Mouse (Mus musculus): ENCODE measurements around the gene Grik5. TPM values are rescaled to one million over a fixed set of nuclear protein-coding genes. Genes with fewer than 3 reads are reported as not detected.

Grik5 gene
- polyA plus RNA-seq, 1 experiment, result 175 TPM

GRCm38 (mm10) chr7:25010090-25010913, 61.8 kb downstream of the Grik5 start:
- no peak for TF ChIP-seq GATA1 (IDR thresholded peaks at IDR 0.05; ENCODE audit: low read length)

- TF ChIP-seq GATA1 (IDR thresholded peaks at IDR 0.05; ENCODE audit: low read length), result no peak
These were observed 62.9 kb downstream of the Grik5 start for GRCm38 (mm10) chr7:25009099-25009700.

- no peak for TF ChIP-seq GATA1 (IDR thresholded peaks at IDR 0.05; ENCODE audit: low read length)
These were observed 63.5 kb downstream of the Grik5 start for GRCm38 (mm10) chr7:25008635-25009034.

- TF ChIP-seq GATA1 (IDR thresholded peaks at IDR 0.05; ENCODE audit: low read length), result no peak
These were observed 64.4 kb downstream of the Grik5 start for GRCm38 (mm10) chr7:25007609-25008374.

GRCm38 (mm10) chr7:25006586-25007364, 65.4 kb downstream of the Grik5 start:
- no peak for TF ChIP-seq GATA1 (IDR thresholded peaks at IDR 0.05; ENCODE audit: low read length)

GRCm38 (mm10) chr7:25006171-25006570, 66.0 kb downstream of the Grik5 start:
- TF ChIP-seq GATA1 (IDR thresholded peaks at IDR 0.05; ENCODE audit: low read length), result no peak

- no peak for TF ChIP-seq GATA1 (IDR thresholded peaks at IDR 0.05; ENCODE audit: low read length)
These were observed 66.6 kb downstream of the Grik5 start, which contains the start of gene Atp1a3 for GRCm38 (mm10) chr7:25005421-25006065. Gene Atp1a3 (minus strand): TSS chr7:25005958.

- TF ChIP-seq GATA1 (IDR thresholded peaks at IDR 0.05; ENCODE audit: low read length), result no peak
These were observed 67.3 kb downstream of the Grik5 start for GRCm38 (mm10) chr7:25004806-25005205.

- TF ChIP-seq GATA1 (IDR thresholded peaks at IDR 0.05; ENCODE audit: low read length), result no peak
These were observed 68.2 kb downstream of the Grik5 start for GRCm38 (mm10) chr7:25003820-25004388.

- TF ChIP-seq GATA1 (IDR thresholded peaks at IDR 0.05; ENCODE audit: low read length), result no peak
These were observed 68.9 kb downstream of the Grik5 start for GRCm38 (mm10) chr7:25003291-25003690.

GRCm38 (mm10) chr7:25000711-25001110, 71.4 kb downstream of the Grik5 start:
- no peak for TF ChIP-seq GATA1 (IDR thresholded peaks at IDR 0.05; ENCODE audit: low read length)

- no peak for TF ChIP-seq GATA1 (IDR thresholded peaks at IDR 0.05; ENCODE audit: low read length)
These were observed 71.9 kb downstream of the Grik5 start for GRCm38 (mm10) chr7:25000211-25000610.

GRCm38 (mm10) chr7:24993081-24993480, 79.1 kb downstream of the Grik5 start:
- no peak for TF ChIP-seq GATA1 (IDR thresholded peaks at IDR 0.05; ENCODE audit: low read length)

GRCm38 (mm10) chr7:24990478-24990877, 81.7 kb downstream of the Grik5 start:
- TF ChIP-seq GATA1 (IDR thresholded peaks at IDR 0.05; ENCODE audit: low read length), result no peak
